Mouse (Mus musculus) cerebellum, adult 2 months (tissue): ENCODE measurements at regions not wholly inside any gene's neighbourhood (a gene's known extent, or its start where the extent isn't known, plus 50 kb on each side); places are given as distances from the start of the nearest gene placed in this dataset.

Experiments
- CTCF ChIP-seq: fragments of 200-500 bp; IDR thresholded peaks from 2 replicates; pipeline ENCODE4 v1.5.1; 2011; ENCODE audit warnings: low read depth, mild to moderate bottlenecking, control low read depth, low read length, moderate library complexity, borderline replicate concordance; ENCODE audit not compliant: insufficient read depth
- POLR2A ChIP-seq: fragments of 200-500 bp; IDR thresholded peaks from 2 replicates; pipeline ENCODE4 v1.6.1; 2011; ENCODE audit warnings: low read length, control low read depth, borderline replicate concordance; ENCODE audit not compliant: insufficient read depth

- TF ChIP-seq CTCF (no peak), POLR2A (no peak)
Observed at GRCm38 (mm10) chr2:9160181-9160580, 720.9 kb upstream of the 4930412O13Rik start.
